Comparison of ENCODE assay signal across 8 mouse cellular contexts in the genomic region with DNA sequence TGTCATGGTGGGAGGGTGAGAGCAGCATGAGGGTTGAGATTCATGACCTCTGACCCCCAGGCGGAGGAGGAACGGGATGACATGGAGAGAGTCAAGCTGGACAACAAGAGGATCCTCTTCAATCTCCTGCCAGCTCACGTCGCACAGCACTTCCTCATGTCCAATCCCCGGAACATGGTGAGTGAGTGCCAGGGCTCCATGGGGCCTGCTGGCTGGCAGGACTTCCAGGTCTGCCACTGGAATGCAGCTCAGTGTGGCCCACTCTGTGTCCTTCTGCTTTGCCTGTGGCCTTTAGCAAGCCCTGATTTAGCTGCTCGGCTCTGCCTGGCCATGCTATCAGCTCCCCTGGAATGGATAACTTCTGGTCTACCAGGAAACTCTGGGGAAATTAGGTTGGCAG. TPM values are rescaled to one million over a fixed set of nuclear protein-coding genes. Genes with fewer than 3 reads are reported as not detected.
DNase-seq lines count a peak whose midpoint lies in the region; ATAC-seq and TF ChIP-seq lines count a peak whose summit lies in the region.
"Had no signal": no experiment of that assay in that cellular context is flagged by ENCODE, and none has a peak within 500 bp of the region (broad histone marks: within the 10 kb centered on the region; RNA-seq: fewer than 3 reads in every experiment).

No protein-coding gene starts in this region.

- H3K9ac ChIP-seq in embryonic facial prominence, embryonic 13.5 days, result no peak overlapping the region
- no peak overlapping the region for H3K9ac ChIP-seq in midbrain, embryonic 15.5 days

- 81% methylated on average over 6 of the region's 6 CpGs for WGBS in embryonic facial prominence, embryonic 13.5 days
- 58% methylated on average over 6 of the region's 6 CpGs for WGBS in midbrain, embryonic 15.5 days

- no peak overlapping the region for H3K4me3 ChIP-seq in layer of hippocampus, adult 2 months
- H3K4me3 ChIP-seq in embryonic facial prominence, embryonic 13.5 days, result no peak overlapping the region
- no peak overlapping the region for H3K4me3 ChIP-seq in midbrain, embryonic 15.5 days

- no peak overlapping the region for H3K4me2 ChIP-seq in embryonic facial prominence, embryonic 13.5 days
- no peak overlapping the region for H3K4me2 ChIP-seq in midbrain, embryonic 15.5 days

- no peaks in the 10 kb centered on the region for H3K27me3 ChIP-seq in embryonic facial prominence, embryonic 13.5 days
- no peaks in the 10 kb centered on the region for H3K27me3 ChIP-seq in midbrain, embryonic 15.5 days (replicated peaks)

- H3K27ac ChIP-seq in layer of hippocampus, adult 2 months, result peak overlapping the region; percentile 33
- H3K27ac ChIP-seq in embryonic facial prominence, embryonic 13.5 days, result peak overlapping the region; percentile 44; the same call in 1 of the 2 replicates
- peak overlapping the region; percentile 58; the same call in 1 of the 2 replicates for H3K27ac ChIP-seq in midbrain, embryonic 15.5 days

- TF ChIP-seq CTCF in layer of hippocampus, adult 2 months (conservative IDR thresholded peaks at IDR 0.05), result no peak

- no peak for DNase-seq in layer of hippocampus, adult 2 months (ENCODE audit: low spot score in 2 of 2)
- DNase-seq in layer of hippocampus, postnatal 10 days (ENCODE audit: low spot score in 2 of 2), result no peak
- DNase-seq in cerebellum, adult 8-10 months, result peak; percentile 49
- no peak for DNase-seq in adrenal gland, adult 8-10 months
- DNase-seq in layer of hippocampus, adult 11-12 months (ENCODE audit: low spot score), result no peak

- no peaks in the 10 kb centered on the region for H3K9me3 ChIP-seq in embryonic facial prominence, embryonic 13.5 days
- H3K9me3 ChIP-seq in midbrain, embryonic 15.5 days, result no peaks in the 10 kb centered on the region

- H3K36me3 ChIP-seq in embryonic facial prominence, embryonic 13.5 days, result no peaks in the 10 kb centered on the region
- no peaks in the 10 kb centered on the region for H3K36me3 ChIP-seq in midbrain, embryonic 15.5 days (replicated peaks)

- H3K4me1 ChIP-seq in embryonic facial prominence, embryonic 13.5 days, result peaks cover 5% of the 10 kb centered on the region; the same call in 1 of the 2 replicates
- peaks cover 15% of the 10 kb centered on the region for H3K4me1 ChIP-seq in midbrain, embryonic 15.5 days

- ATAC-seq in embryonic facial prominence, embryonic 13.5 days (ENCODE audit: insufficient number of reproducible peaks, insufficient read depth, low FRiP score, low TSS enrichment, low read depth), result no peak
- peak; percentile 15; the same call in 1 of the 2 replicates for ATAC-seq in midbrain, embryonic 15.5 days (replicated peaks)

RNA-seq across cellular contexts. Expression of a gene that starts 28.2 kb away (rescaled TPM):
- total RNA-seq in layer of hippocampus, adult 2 months (2021), result not detected
- not detected for total RNA-seq in layer of hippocampus, postnatal 10 days (2021)
- not detected in 2 replicates for polyA plus RNA-seq in embryonic facial prominence, embryonic 13.5 days (2015; fragmentation: Nextera tagmentation; extraction: Ambion mirVana)
- polyA plus RNA-seq in midbrain, embryonic 15.5 days (2015; fragmentation: Nextera tagmentation; extraction: Ambion mirVana), result not detected in 2 replicates
- total RNA-seq in adrenal gland, adult 8-10 months (2022), result not detected
- total RNA-seq: liver, adult 2 months had no signal
- polyA plus RNA-seq: liver, adult 2 months had no signal

RNA-seq across cellular contexts. Expression of a gene that starts 37.4 kb away (rescaled TPM):
- under 1 TPM in 1 of 2 experiments, not detected in 1; 0.23 TPM for total RNA-seq in layer of hippocampus, adult 2 months (2021)
- total RNA-seq in layer of hippocampus, postnatal 10 days (2021), result under 1 TPM in 1 of 2 experiments, not detected in 1; 0.42 TPM
- 0.31 and 2.2 TPM in 2 replicates for polyA plus RNA-seq in embryonic facial prominence, embryonic 13.5 days (2015; fragmentation: Nextera tagmentation; extraction: Ambion mirVana)
- 0.37 TPM in 1 of 2 replicates, not detected in the other for polyA plus RNA-seq in midbrain, embryonic 15.5 days (2015; fragmentation: Nextera tagmentation; extraction: Ambion mirVana)
- not detected for total RNA-seq in adrenal gland, adult 8-10 months (2022)

RNA-seq across cellular contexts. Expression of a gene that starts 53.6 kb away (rescaled TPM):
- total RNA-seq in layer of hippocampus, adult 2 months (2021), result 10 to 100 TPM; 10.2 to 11.1 TPM
- total RNA-seq in layer of hippocampus, postnatal 10 days (2021), result 10 to 100 TPM; 22.4 to 28.8 TPM
- 113 and 143 TPM in 2 replicates for polyA plus RNA-seq in embryonic facial prominence, embryonic 13.5 days (2015; fragmentation: Nextera tagmentation; extraction: Ambion mirVana)
- 13.9 and 14.8 TPM in 2 replicates for polyA plus RNA-seq in midbrain, embryonic 15.5 days (2015; fragmentation: Nextera tagmentation; extraction: Ambion mirVana)
- total RNA-seq in adrenal gland, adult 8-10 months (2022), result 10 to 100 TPM; 46.2 to 81.3 (median 69.4) TPM
